Mouse (Mus musculus) gastrocnemius, adult 8-10 months (tissue): Measurements from ENCODE around the gene Rnps1. TPM values are rescaled to one million over a fixed set of nuclear protein-coding genes. Genes with fewer than 3 reads are reported as not detected.

ENCODE experiments used
- DNase-seq, 2 experiments: peaks; one replicate each; pipeline ENCODE4 v3.0.0; 2022; ENCODE audit warnings: low spot score in 2 of 2
- total RNA-seq, 4 experiments: library from RNA; stranded (reverse); gene quantifications; 2 replicates each; pipeline ENCODE4 v1.2.4; 2022

Gene Rnps1
- total RNA-seq, 4 experiments from 2014 or later, result 51.0 to 54.1 (median 52.4) TPM

- peak; percentile 97 to 99 for DNase-seq
These were observed 55.7 kb downstream of the Rnps1 start, which contains the start of the genes E4f1 and Pgp for GRCm38 (mm10) chr17:24469910-24470602. E4f1 (minus strand) TSS chr17:24470313. Pgp (plus strand) TSS chr17:24470392.

DNA sequence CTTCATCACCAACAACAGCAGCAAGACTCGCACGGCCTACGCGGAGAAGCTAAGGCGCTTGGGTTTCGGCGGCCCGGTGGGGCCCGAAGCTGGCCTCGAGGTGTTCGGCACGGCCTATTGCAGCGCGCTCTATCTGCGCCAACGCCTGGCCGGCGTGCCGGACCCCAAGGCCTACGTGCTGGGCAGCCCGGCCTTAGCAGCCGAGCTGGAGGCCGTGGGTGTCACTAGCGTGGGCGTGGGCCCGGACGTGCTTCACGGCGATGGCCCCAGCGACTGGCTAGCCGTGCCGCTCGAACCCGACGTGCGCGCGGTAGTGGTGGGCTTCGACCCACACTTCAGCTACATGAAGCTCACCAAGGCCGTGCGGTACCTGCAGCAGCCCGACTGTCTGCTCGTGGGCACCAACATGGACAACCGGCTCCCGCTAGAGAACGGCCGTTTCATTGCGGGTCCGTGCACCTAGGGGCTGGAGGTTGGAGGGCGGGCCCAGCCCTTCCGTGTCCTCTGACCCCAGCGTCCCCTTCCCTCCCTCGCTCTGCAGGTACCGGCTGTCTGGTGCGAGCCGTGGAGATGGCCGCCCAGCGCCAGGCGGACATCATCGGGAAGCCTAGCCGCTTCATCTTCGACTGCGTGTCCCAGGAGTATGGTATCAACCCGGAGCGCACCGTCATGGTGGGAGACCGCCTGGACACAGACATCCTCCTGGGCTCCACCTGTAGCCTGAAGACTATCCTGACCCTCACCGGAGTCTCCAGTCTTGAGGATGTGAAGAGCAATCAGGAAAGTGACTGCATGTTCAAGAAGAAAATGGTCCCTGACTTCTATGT is 56.5 kb downstream of the Rnps1 start:
- peak in 1 of 2 experiments; percentile 42 for DNase-seq

GRCm38 (mm10) chr17:24472512-24472911 is 58.1 kb downstream of the Rnps1 start:
- peak; percentile 52 to 69 for DNase-seq

DNA sequence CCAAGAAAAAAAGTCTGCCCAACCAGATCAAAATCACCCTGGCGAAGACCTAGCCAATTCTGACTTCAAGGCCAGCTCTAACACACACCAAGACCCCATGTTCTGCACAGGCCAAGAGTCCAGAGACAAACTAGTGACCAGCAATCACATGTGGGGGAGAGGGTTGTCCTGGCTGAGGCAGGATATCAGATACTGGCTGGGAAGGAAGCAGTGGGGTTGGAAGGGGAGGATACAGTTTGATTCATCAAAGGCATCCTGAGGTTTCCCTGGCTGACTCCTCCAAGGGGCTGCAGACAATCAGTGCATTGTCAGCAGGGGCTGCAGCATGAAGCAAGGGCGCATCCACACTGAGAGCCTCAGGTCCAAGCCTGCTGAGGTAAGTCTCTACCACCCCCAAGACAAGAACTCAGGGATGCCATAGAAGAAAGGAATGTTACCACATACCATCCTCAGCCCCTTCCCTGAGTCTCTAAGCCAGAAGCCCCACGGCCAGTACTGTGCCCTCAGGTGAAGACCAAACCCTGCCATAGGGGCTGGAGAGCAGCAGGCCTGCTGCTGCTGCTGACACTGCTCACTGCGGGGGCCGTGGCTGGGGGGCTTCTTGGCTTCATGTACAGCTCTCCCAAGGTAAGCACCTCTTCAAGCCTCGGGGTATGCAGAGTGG is 59.4 kb downstream of the Rnps1 start, which contains the start of gene Bricd5:
TSS of gene Bricd5 (plus strand) at position 273 of the 664 bp plus-strand sequence.
- DNase-seq, result no peak

DNA sequence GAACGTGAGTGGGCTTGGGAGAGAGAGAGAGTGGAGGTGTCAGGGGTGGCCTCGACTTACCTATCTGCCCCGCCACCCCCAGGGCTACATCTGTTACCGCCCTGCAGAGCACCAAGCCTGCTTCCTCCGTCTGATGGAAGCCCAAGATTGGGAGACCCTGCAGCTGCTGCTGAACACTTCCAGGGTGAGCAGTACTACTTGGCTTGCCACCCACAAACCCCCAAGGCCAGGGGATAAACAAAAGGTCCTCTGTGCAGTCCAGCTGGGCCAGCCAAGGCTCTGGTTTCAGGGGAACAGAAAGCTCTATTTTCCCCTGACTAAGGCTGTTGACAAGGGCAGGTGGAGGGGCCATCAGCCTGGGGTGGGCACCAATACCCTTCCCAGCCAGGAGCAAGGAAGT is 60.2 kb downstream of the Rnps1 start:
- no peak for DNase-seq

Other genes starting within 250 kb of the Rnps1 start
- gene Atp6v0c, start 244.9 kb upstream of the Rnps1 start, total RNA-seq, result 100 to 1,000 TPM; 152 to 173 (median 158) TPM
- 1 to 10 TPM; 4.8 to 7.0 (median 5.8) TPM for gene Tbc1d24, start 209.0 kb upstream of the Rnps1 start, total RNA-seq
- under 1 TPM; 0.19 to 0.53 (median 0.42) TPM for gene Ntn3, start 205.0 kb upstream of the Rnps1 start, total RNA-seq
- gene Tedc2, start 193.7 kb upstream of the Rnps1 start, total RNA-seq, result 1 to 10 TPM; 1.1 to 1.5 (median 1.3) TPM
- under 1 TPM; 0.10 to 0.48 (median 0.32) TPM for gene Ccnf, start 163.1 kb upstream of the Rnps1 start, total RNA-seq
- not detected for gene Abca17, start 63.5 kb upstream of the Rnps1 start, total RNA-seq
- 1 to 10 TPM; 5.7 to 6.7 (median 6.4) TPM for gene Abca3, start 62.6 kb upstream of the Rnps1 start, total RNA-seq
- 100 to 1,000 TPM; 133 to 159 (median 146) TPM for gene Eci1, start 12.1 kb downstream of the Rnps1 start, total RNA-seq
- gene Dnase1l2, start 28.5 kb downstream of the Rnps1 start, total RNA-seq, result 1 to 10 TPM in 1 of 4 experiments, under 1 TPM in 3; 0.15 to 1.0 (median 0.79) TPM
- gene E4f1, start 55.7 kb downstream of the Rnps1 start, total RNA-seq, result 10 to 100 TPM; 13.6 to 14.6 (median 14.2) TPM
- 10 to 100 TPM; 55.1 to 60.3 (median 60.2) TPM for gene Pgp, start 55.8 kb downstream of the Rnps1 start, total RNA-seq
- not detected for gene Bricd5, start 59.3 kb downstream of the Rnps1 start, total RNA-seq
- gene Mlst8, start 64.5 kb downstream of the Rnps1 start, total RNA-seq, result 10 to 100 TPM in 2 of 4 experiments, 1 to 10 TPM in 2; 8.2 to 11.3 (median 9.6) TPM
- gene Caskin1, start 74.0 kb downstream of the Rnps1 start, total RNA-seq, result under 1 TPM in 2 of 4 experiments, not detected in 2; 0.05 to 0.21 TPM
- gene Traf7, start 113.4 kb downstream of the Rnps1 start, total RNA-seq, result 10 to 100 TPM; 25.0 to 28.2 (median 26.2) TPM
- under 1 TPM in 1 of 4 experiments, not detected in 3; 0.27 TPM for gene Rab26, start 119.6 kb downstream of the Rnps1 start, total RNA-seq
- gene Pkd1, start 135.3 kb downstream of the Rnps1 start, total RNA-seq, result 10 to 100 TPM; 14.6 to 20.4 (median 19.0) TPM
- gene Tsc2, start 218.1 kb downstream of the Rnps1 start, total RNA-seq, result 10 to 100 TPM; 75.8 to 86.4 (median 82.7) TPM
- 1 to 10 TPM; 1.8 to 3.4 (median 2.2) TPM for gene Nthl1, start 218.1 kb downstream of the Rnps1 start, total RNA-seq
- 10 to 100 TPM; 17.8 to 38.4 (median 20.8) TPM for gene Slc9a3r2, start 235.8 kb downstream of the Rnps1 start, total RNA-seq
- not detected for gene Npw, start 243.9 kb downstream of the Rnps1 start, total RNA-seq